Mouse (Mus musculus): ENCODE results near the gene Sec11a.
"Not testable (repeated sequence)": the region's sequence is repeated elsewhere in the genome, so short reads cannot be mapped to it uniquely, and the experiment has no call there.

Gene Sec11a

DNA sequence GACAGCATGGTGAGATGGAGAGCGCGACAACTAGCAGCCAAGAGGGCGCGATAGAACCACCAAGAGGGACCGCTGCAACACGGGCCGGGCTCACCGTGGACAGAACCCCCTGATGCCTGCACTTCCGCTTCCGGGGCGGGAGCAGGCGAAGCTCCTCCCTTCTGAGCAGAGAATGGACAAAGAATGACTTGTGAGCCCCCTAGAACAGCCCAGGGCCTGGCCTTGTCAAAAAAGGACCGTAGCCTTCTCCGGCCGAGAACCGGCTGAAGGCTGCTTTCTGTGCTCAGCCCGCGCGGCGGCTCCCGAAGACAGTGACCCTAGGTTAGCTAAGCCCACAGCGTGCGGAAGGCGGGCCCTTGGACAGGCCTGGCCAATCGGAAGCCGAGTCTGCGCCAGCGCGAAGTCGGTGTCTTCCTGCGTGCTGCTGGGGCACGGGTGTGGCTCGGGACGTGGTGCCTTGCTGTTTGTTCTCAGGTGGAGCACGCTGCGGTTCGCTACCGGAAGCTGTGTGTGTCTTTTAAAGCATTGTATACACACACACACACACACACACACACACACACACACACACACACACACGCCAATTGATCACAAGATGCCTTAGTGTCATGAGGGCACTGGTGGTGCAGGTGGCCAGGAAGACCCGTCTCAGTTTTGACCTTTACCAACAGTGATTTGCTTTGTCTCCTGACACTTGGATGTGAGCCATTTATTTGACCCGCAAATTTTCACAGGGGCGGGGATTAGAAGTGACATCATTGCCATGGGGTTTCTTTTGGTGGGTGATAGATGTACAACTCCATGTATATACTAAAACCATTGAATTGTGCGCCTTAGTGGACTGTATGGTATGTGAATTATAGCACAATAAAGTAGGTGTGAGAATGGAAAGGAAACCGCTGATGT is at the start of gene Sec11a:
Gene Sec11a (minus strand): TSS at position 336 of the 906 bp plus-strand sequence.
- DNase-seq (ENCODE audit: low read depth, low spot score), result peak; percentile 88

DNA sequence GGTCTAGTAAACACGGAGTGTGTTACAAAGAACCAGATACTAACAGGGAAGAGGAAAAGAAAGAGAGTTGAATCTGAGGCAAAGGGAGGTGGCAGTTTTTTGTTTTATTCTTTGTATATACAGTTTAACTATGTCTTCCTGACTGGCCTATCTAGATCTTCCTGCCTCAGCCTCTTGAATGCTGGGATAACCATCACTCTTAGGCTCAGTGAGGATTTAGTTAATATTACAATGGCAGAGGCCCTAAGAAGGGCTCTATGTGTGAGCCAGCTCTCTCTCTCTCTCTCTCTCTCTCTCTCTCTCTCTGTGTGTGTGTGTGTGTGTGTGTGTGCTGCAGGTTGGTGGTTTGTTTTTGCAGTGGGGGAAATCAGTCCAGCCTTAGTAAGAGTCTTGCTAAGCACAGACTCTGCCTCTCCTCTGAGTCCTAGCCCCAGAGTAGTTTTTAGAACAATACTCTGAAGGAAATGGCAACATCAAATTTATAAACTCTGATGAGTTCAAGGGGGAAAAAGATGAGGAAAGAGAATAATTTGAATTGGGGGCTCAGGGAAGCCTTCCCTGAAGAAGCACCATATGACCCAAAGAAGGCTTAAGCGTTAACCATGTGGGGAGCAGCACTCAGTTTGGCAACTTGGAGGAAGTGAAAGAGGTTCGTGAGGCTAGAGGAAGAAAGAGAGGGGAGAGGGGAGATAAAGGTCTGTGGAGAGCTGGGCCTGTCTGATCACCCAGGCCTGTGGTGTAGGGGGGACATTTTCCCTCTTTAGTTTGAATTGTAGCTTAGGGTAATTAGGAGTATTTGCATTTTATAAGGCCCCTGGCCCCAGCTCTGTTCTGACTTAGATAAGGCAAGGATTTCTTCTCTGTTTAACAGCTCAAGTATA is 47.9 kb upstream of the Sec11a start:
- no peak for DNase-seq (ENCODE audit: low read depth, low spot score)

- DNase-seq (ENCODE audit: low read depth, low spot score), result no peak
These were observed 47.1 kb upstream of the Sec11a start for GRCm38 (mm10) chr7:80994663-80995005.

DNA sequence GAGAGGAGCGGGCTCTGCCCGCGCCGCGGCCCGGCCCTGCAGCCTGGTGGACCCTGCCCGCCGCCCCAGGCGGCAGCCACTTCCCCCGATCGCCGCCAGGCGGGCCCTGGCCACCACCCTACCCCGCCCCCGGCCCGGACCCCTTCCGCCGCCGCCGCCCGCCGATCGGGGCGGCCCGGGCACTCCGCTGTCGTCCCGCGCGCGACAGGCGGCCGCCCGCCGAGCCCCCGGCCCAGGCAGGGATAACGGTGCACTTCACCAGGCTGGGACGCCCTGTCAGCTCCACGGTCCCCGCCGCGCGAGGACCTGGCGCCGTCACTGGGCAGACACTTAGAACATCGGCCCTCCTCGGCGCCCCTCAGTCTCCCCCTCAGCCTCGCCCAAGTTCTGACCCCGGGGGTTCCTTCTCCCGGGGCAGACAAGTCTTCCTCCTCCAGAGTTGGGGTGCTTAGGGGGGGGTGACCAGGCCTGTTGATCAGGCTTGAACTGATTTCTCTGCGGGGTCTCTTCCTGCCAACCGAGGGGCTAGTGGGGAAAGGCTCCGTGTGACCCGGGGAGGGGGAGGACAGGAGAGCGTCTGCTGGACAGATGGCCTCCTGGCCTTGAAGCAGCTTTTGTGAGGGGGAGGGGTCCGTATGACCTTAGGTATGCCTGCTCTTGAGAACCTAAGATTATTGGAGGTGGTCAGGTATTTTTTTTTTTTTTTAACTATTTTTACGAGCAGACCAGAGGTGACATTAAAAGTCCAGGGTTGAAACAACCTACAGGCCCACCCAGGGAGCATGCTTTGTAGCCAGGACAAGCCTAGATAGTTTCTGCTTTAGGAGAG is 46.5 kb upstream of the Sec11a start:
- DNase-seq (ENCODE audit: low read depth, low spot score), result peak; percentile 23

DNA sequence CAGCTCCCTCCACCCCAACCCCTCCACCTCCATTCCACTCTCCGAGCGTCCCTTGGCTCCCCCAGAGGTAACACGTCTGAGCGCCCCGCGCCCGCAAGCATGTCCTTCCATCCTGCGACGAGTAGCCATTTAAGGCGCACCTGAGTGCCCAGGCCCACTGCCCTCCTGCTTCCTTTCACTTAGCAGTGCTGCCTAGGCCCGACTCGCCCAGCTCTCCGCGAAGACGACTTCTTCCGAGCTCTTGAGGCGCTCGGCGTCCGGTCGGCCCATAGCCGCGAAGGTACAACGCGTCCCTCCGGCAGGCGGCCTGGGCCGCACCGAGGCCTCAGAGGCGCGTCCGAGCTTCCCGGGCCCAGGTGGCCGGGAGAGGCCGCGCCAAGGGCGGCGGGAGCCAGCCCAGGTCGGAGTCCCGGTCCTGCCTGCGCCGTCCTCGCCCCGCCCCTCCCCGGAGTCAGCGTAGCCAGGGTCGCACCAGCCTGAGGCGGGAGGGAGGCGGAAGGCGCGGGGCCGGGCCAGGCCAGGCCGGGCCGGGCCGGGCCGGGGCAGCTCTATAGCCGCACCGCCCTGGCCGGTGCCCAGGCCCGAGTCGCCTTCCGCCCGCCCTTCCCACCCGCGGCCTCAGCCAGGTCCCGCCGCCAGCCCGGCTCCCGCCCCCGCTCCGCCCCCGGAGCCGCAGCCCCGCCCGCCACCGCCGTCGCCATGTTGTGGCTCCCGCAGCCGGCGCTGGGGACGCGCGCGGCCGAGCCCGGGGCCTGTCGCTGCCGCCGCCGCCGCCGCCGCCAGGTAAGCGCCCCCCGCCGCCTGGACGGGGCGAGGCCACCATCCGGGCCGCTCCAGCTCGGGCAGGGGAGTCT is 45.6 kb upstream of the Sec11a start, which contains the start of gene Zfp592:
Gene Zfp592 (plus strand): TSS at position 702 of the 854 bp plus-strand sequence.
- peak; percentile 56 for DNase-seq (ENCODE audit: low read depth, low spot score)

GRCm38 (mm10) chr7:80992631-80992979 is 45.0 kb upstream of the Sec11a start:
- no peak for DNase-seq (ENCODE audit: low read depth, low spot score)

GRCm38 (mm10) chr7:80992063-80992462 is 44.5 kb upstream of the Sec11a start:
- DNase-seq (ENCODE audit: low read depth, low spot score), result no peak

GRCm38 (mm10) chr7:80991589-80991988 is 44.0 kb upstream of the Sec11a start:
- no peak for DNase-seq (ENCODE audit: low read depth, low spot score)

GRCm38 (mm10) chr7:80990276-80990675 is 42.7 kb upstream of the Sec11a start:
- no peak for DNase-seq (ENCODE audit: low read depth, low spot score)

- no peak for DNase-seq (ENCODE audit: low read depth, low spot score)
These were observed 40.4 kb upstream of the Sec11a start for GRCm38 (mm10) chr7:80987805-80988625.

GRCm38 (mm10) chr7:80986458-80987187 is 39.0 kb upstream of the Sec11a start:
- DNase-seq (ENCODE audit: low read depth, low spot score), result no peak

- DNase-seq (ENCODE audit: low read depth, low spot score), result no peak
These were observed 33.0 kb upstream of the Sec11a start for GRCm38 (mm10) chr7:80980566-80980965.

- DNase-seq (ENCODE audit: low read depth, low spot score), result not testable (repeated sequence)
These were observed 26.0 kb upstream of the Sec11a start for GRCm38 (mm10) chr7:80973638-80974015.

DNA sequence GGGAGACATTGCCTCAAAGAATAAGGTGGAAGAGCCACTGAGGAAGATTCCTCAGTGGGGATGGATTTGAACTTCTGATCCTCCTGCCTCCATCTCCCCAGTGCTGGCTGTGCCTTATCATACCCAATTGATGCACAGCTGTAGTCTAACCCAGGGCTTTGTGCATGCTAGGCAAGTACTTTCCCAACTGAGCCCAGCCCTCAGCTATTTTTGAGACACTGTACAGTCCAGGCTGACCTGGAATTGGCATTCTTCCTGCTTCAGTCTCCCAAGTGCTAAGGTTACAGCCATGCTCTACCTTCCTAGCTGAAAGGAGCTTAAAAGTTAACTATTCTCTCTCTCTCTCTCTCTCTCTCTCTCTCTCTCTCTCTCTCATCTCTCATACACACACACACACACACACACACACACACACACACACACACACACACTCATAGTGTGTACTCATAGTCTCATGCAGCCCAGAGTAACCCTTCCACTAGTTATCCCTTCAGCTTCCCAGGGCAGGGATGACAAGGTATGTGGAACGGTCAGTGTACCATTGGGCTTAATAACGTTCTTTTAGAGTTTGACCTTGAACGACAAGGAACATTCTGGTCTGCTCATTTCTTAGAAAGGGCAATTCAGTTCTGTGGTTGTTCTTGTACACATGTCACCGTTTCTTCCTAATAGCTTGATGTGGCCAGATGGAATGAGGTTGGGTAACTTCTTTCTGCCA is 25.5 kb upstream of the Sec11a start:
- not testable (repeated sequence) for DNase-seq (ENCODE audit: low read depth, low spot score)

- no peak for DNase-seq (ENCODE audit: low read depth, low spot score)
These were observed 24.5 kb upstream of the Sec11a start for GRCm38 (mm10) chr7:80972082-80972481.

GRCm38 (mm10) chr7:80971419-80971818 is 23.8 kb upstream of the Sec11a start:
- DNase-seq (ENCODE audit: low read depth, low spot score), result no peak

- DNase-seq (ENCODE audit: low read depth, low spot score), result no peak
These were observed 23.3 kb upstream of the Sec11a start for GRCm38 (mm10) chr7:80970913-80971312.

DNA sequence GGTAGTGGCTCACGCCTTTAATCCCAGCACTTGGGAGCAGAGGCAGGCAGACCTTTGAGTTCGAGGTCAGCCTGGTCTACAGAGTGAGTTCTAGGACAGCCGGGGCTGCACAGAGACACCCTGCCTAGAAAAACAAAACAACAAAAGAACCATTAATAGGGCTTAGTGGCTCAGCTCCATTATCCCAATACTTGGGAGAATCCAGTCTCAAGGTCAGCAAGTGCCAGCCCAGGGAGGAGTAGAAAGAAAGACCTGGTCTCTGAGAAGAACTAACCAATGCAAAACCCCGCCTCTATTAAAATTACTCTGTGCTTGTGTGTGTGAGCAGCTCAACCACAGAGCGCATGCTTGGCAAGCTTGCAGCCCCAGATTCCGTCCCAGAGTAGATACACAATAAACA is 15.2 kb upstream of the Sec11a start:
- DNase-seq (ENCODE audit: low read depth, low spot score), result no peak
